Mouse (Mus musculus): ENCODE results near the gene Il22. TPM values are rescaled to one million over a fixed set of nuclear protein-coding genes. Genes with fewer than 3 reads are reported as not detected.

Gene Il22
- polyA plus RNA-seq (2014; fragmentation: Illumina TruSeq; extraction: RNeasy Lipid Tissue Mini Kit (QIAGEN cat#74804); ENCODE audit: insufficient read depth, low read depth, low replicate concordance), result not detected

GRCm38 (mm10) chr10:118204642-118205041 lies at the start of gene Il22:
Gene Il22, plus strand, starts transcription at chr10:118204942.

GRCm38 (mm10) chr10:118240680-118241079 lies 35.9 kb downstream of the Il22 start, which contains the start of gene Gm32717:
Gene Gm32717, minus strand, starts transcription at chr10:118240780.

GRCm38 (mm10) chr10:118258388-118258787 lies 53.6 kb downstream of the Il22 start, which contains the start of gene Gm32802:
Gene Gm32802, plus strand, starts transcription at chr10:118258688.

Other genes starting within 250 kb of the Il22 start
- gene Mdm1, start 63.1 kb upstream of the Il22 start, polyA plus RNA-seq (2014; fragmentation: Illumina TruSeq; extraction: RNeasy Lipid Tissue Mini Kit (QIAGEN cat#74804); ENCODE audit: insufficient read depth, low read depth, low replicate concordance), result 8.1 TPM
- gene Gm32717, start 35.8 kb downstream of the Il22 start, polyA plus RNA-seq (2014; fragmentation: Illumina TruSeq; extraction: RNeasy Lipid Tissue Mini Kit (QIAGEN cat#74804); ENCODE audit: insufficient read depth, low read depth, low replicate concordance), result not detected
- not detected for gene Gm32802, start 53.7 kb downstream of the Il22 start, polyA plus RNA-seq (2014; fragmentation: Illumina TruSeq; extraction: RNeasy Lipid Tissue Mini Kit (QIAGEN cat#74804); ENCODE audit: insufficient read depth, low read depth, low replicate concordance)
- gene Iltifb, start 90.1 kb downstream of the Il22 start, polyA plus RNA-seq (2014; fragmentation: Illumina TruSeq; extraction: RNeasy Lipid Tissue Mini Kit (QIAGEN cat#74804); ENCODE audit: insufficient read depth, low read depth, low replicate concordance), result not detected
- not detected for gene Gm9040, start 122.0 kb downstream of the Il22 start, polyA plus RNA-seq (2014; fragmentation: Illumina TruSeq; extraction: RNeasy Lipid Tissue Mini Kit (QIAGEN cat#74804); ENCODE audit: insufficient read depth, low read depth, low replicate concordance)
- gene Gm9044, start 127.5 kb downstream of the Il22 start, polyA plus RNA-seq (2014; fragmentation: Illumina TruSeq; extraction: RNeasy Lipid Tissue Mini Kit (QIAGEN cat#74804); ENCODE audit: insufficient read depth, low read depth, low replicate concordance), result not detected
- not detected for gene Gm9045, start 132.9 kb downstream of the Il22 start, polyA plus RNA-seq (2014; fragmentation: Illumina TruSeq; extraction: RNeasy Lipid Tissue Mini Kit (QIAGEN cat#74804); ENCODE audit: insufficient read depth, low read depth, low replicate concordance)
- not detected for gene Gm9046, start 138.3 kb downstream of the Il22 start, polyA plus RNA-seq (2014; fragmentation: Illumina TruSeq; extraction: RNeasy Lipid Tissue Mini Kit (QIAGEN cat#74804); ENCODE audit: insufficient read depth, low read depth, low replicate concordance)
- not detected for gene Gm9048, start 143.7 kb downstream of the Il22 start, polyA plus RNA-seq (2014; fragmentation: Illumina TruSeq; extraction: RNeasy Lipid Tissue Mini Kit (QIAGEN cat#74804); ENCODE audit: insufficient read depth, low read depth, low replicate concordance)
- not detected for gene Gm9049, start 149.2 kb downstream of the Il22 start, polyA plus RNA-seq (2014; fragmentation: Illumina TruSeq; extraction: RNeasy Lipid Tissue Mini Kit (QIAGEN cat#74804); ENCODE audit: insufficient read depth, low read depth, low replicate concordance)
- 0.85 TPM for gene Ifng, start 236.1 kb downstream of the Il22 start, polyA plus RNA-seq (2014; fragmentation: Illumina TruSeq; extraction: RNeasy Lipid Tissue Mini Kit (QIAGEN cat#74804); ENCODE audit: insufficient read depth, low read depth, low replicate concordance)